Mouse (Mus musculus) embryonic facial prominence, embryonic 14.5 days (tissue): Measurements from ENCODE around the gene Cys1. TPM values are rescaled to one million over a fixed set of nuclear protein-coding genes. Genes with fewer than 3 reads are reported as not detected.
A peak's percentile ranks its signal among the peaks of the same experiment; 100 is the strongest.

Experiments used
- ATAC-seq: fragments of 200-750 bp; cut with Nextera tagmentation; 2 replicates; pipeline ENCODE4 v1.8.0; 2017; ENCODE audit warnings: low read depth, moderate number of reproducible peaks, moderate TSS enrichment
- DNase-seq: peaks from one replicate; pipeline ENCODE4 v3.0.0-alpha.2; 2015; ENCODE audit warnings: low spot score
- H3K27ac ChIP-seq: fragments of 300-500 bp; sonication (generic); replicated peaks from 2 replicates; pipeline ENCODE4 v1.5.1; 2014; ENCODE audit warnings: low read depth, mild to moderate bottlenecking, low read length, moderate library complexity
- H3K27me3 ChIP-seq: fragments of 300-500 bp; sonication (generic); replicated peaks from 2 replicates; pipeline ENCODE4 v1.6.1; 2014; ENCODE audit warnings: low read length; ENCODE audit not compliant: control insufficient read depth, insufficient read depth
- H3K36me3 ChIP-seq: fragments of 300-500 bp; sonication (generic); 2 replicates; pipeline ENCODE4 v1.6.1; 2014; ENCODE audit warnings: low read length, mixed read lengths; ENCODE audit not compliant: control insufficient read depth, insufficient read depth
- H3K4me1 ChIP-seq: fragments of 300-500 bp; sonication (generic); 2 replicates; pipeline ENCODE4 v1.6.1; 2014; ENCODE audit warnings: antibody characterized with exemption, low read length; ENCODE audit not compliant: control insufficient read depth, insufficient read depth
- H3K4me2 ChIP-seq: fragments of 300-500 bp; sonication (generic); 2 replicates; pipeline ENCODE4 v1.6.1; 2014; ENCODE audit warnings: low read depth, mild to moderate bottlenecking, low read length, moderate library complexity, mixed read lengths
- H3K4me3 ChIP-seq: fragments of 300-500 bp; sonication (generic); 2 replicates; pipeline ENCODE4 v1.5.1; 2014; ENCODE audit warnings: low read depth, mild to moderate bottlenecking, low read length
- H3K9ac ChIP-seq: fragments of 300-500 bp; sonication (generic); 2 replicates; pipeline ENCODE4 v1.6.1; 2014; ENCODE audit warnings: low read depth, mild to moderate bottlenecking, low read length, moderate library complexity, mixed read lengths
- H3K9me3 ChIP-seq: fragments of 300-500 bp; sonication (generic); 2 replicates; pipeline ENCODE4 v1.6.1; 2016; ENCODE audit warnings: low read length; ENCODE audit not compliant: control insufficient read depth
- WGBS: fragments of 180-500 bp; shearing (Covaris S2); extraction: QIAGEN DNeasy Blood & Tissue Kit; methylation state at CpG from one replicate; pipeline ENCODE4 v1.1.7; 2014; 5-methylcytosine and 5-hydroxymethylcytosine counted together
- polyA plus RNA-seq: library from polyadenylated mRNA; unstranded; fragments of >200 nt; fragmentation: Nextera tagmentation; extraction: Ambion mirVana; gene quantifications from 2 replicates; pipeline ENCODE4 v1.2.1, GENCODE M21; 2014

Cys1 gene
- polyA plus RNA-seq, 1 experiment from 2014 or later: 6.1 TPM

DNA sequence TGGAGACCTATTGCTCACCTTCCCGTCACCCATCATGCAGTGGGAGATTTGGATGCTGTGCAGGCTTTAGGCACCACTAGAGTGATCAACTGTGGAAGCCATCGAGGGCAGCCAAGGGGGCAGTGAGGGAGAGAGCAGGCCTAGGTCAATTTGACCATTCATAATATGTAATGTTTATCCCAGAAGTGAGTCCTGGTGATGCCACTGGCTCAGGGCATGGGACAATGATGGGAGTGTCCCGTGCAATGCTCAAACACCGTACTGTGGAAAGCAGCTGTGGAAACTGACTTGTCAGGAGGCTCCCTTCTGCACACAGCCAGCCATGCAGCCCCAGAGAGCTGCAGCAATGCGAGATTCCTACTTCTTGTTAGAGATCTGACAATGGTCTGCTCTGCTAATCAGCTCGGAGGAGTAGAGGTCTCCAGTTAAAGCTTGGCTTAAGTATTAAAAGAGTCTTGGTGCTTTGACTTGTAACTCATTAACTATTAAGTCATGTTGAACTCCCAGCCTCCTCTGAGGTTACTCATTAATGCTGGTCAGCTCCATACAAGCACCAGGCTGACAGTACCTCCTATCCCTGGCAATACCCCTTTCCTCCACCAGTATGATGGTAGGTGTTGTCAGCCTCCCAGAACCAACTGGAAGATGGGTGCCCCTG, 4.6 kb upstream of the Cys1 start:
- no peak for DNase-seq

DNA sequence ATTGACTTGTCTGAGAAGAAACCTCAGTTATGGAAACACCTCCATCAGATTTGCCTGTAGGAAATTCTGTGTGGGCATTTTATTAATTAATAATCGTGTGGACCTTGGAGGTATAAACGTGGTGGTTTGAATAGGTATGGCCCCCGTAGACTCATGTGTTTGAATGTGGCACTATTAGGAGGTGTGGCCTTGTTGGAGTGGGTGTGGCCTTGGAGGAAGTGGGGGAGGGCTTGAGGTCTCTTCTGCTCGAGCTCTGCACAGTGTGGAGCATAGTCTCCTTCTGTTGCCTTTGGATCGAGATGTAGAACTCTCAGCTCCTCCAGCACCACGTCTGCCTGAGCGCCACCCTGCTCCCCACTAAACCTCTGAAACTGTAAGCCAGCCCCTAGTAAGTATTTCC, 1.8 kb upstream of the Cys1 start:
- Histone ChIP-seq H3K4me3 (no peak overlapping the region), H3K9me3 (no peaks in the 10 kb centered on the region), H3K36me3 (no peaks in the 10 kb centered on the region), H3K27ac (no peak overlapping the region), H3K27me3 (peaks cover 11% of the 10 kb centered on the region), H3K4me1 (peaks cover 21% of the 10 kb centered on the region), H3K4me2 (no peak overlapping the region), H3K9ac (no peak overlapping the region)
- 72% methylated on average over 7 of the region's 7 CpGs for WGBS
- no peak for DNase-seq
- no peak for ATAC-seq

More for the DNA sequence above, 4.6 kb upstream of the Cys1 start:
- Histone ChIP-seq H3K4me3 (no peak overlapping the region), H3K27ac (no peak overlapping the region), H3K27me3 (peaks cover 11% of the 10 kb centered on the region), H3K4me1 (peaks cover 14% of the 10 kb centered on the region), H3K9ac (no peak overlapping the region), H3K4me2 (no peak overlapping the region), H3K9me3 (no peaks in the 10 kb centered on the region), H3K36me3 (no peaks in the 10 kb centered on the region)
- 88% methylated on average over 6 of the region's 6 CpGs for WGBS
- no peak for ATAC-seq

DNA sequence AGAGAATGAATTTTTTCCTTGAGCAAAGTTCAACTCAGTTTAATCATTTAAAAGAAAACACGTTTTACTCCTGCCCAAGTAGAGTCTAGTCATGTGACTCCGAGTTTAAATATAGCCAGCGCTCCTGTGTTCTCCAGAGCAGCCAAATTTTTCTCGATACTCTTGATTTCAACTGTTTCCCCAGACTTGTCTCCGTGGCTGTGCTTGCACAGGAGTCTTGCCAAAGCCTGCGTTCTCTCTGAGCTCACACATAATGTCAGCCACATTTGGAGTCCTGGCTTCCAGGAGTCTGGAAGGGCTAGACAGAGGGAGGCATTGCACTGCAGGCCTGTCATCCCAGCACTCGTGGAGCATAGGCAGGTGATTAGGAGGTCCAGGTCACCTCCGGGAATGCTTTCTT, 950 bp upstream of the Cys1 start:
- Histone ChIP-seq H3K4me2 (peak overlapping the region; percentile 93; the same call in 1 of the 2 replicates), H3K4me3 (no peak overlapping the region), H3K27ac (peak overlapping the region; percentile 65), H3K27me3 (peaks cover 11% of the 10 kb centered on the region), H3K4me1 (peaks cover 21% of the 10 kb centered on the region), H3K9me3 (no peaks in the 10 kb centered on the region), H3K9ac (no peak overlapping the region), H3K36me3 (no peaks in the 10 kb centered on the region)
- ATAC-seq: peak; percentile 69
- 31% methylated on average over 8 of the region's 8 CpGs for WGBS
- peak; percentile 90 for DNase-seq

DNA sequence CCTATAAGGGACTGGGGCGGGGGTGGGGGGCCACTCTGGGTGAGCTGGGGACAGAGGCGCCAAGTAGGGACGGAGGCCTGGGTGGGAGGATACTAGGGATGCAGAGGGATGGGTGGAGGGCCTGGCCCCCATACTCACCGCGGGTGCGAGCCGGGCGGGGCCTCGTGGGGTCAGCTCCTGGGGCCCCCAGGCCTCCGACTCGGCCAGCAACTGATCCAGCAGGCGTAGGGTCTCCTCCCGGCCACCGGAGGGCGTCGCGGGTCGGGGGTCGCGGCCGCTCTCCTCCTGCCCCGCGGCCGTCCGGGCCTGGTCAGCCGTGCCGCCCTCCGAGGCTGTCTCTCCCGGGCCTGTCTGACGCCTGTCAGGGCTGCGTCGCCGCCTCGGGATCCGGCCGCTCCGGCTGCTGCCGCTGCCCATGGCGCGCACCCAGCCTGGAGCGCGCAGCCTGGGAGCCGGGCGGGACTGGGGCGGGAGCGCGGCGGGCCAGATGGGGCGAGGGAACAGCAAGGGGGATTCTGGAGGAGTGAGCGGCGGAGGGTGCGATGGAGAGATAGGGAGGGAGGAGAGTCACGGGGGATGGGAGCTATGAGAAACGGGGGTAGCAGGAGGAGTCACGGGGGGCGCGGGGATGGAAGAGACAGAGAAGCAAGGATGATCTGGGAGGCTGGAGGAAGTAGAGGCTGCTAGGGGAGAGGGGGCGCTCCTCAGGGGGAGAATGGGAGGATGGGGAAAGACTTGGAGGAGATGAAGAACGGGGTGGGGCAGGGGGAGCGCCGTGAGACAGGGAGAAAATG, 924 bp downstream of the Cys1 start:
- H3K36me3 ChIP-seq: no peaks in the 10 kb centered on the region
- peak overlapping the region; percentile 93 for H3K4me2 ChIP-seq
- H3K9me3 ChIP-seq: no peaks in the 10 kb centered on the region
- H3K9ac ChIP-seq: peak overlapping the region; percentile 80
- peak; percentile 70 for ATAC-seq
- 1% methylated on average over 36 of the region's 61 CpGs for WGBS
- peak overlapping the region; percentile 64 for H3K4me3 ChIP-seq
- peaks cover 11% of the 10 kb centered on the region for H3K27me3 ChIP-seq
- peaks cover 21% of the 10 kb centered on the region for H3K4me1 ChIP-seq
- peak; percentile 26 for DNase-seq
- H3K27ac ChIP-seq: peak overlapping the region; percentile 71

DNA sequence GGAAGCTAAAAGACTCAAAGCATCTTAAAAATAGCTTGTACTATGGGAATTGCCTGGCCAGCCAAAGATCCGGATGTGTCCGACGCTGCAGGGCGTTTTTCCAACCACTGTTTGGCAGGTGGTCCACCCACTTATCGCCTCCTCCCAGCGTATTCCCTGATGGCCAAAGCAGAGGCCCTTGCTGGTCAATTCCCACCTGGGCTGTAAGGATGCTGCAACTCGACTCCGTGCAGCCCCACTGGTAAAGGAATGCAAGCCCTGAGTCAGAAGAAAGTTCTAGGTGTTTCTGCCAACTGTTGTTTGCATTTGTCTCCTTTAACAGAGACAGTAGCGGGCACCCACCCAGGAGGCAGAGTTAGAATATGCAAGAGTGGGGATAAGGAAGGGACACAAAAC, 1.5 kb downstream of the Cys1 start:
- H3K27ac ChIP-seq: peak overlapping the region; percentile 71; the same call in 1 of the 2 replicates
- H3K36me3 ChIP-seq: no peaks in the 10 kb centered on the region
- ATAC-seq: no peak
- peaks cover 11% of the 10 kb centered on the region for H3K27me3 ChIP-seq
- peaks cover 21% of the 10 kb centered on the region for H3K4me1 ChIP-seq
- H3K9me3 ChIP-seq: no peaks in the 10 kb centered on the region
- peak overlapping the region; percentile 64 for H3K4me3 ChIP-seq
- H3K9ac ChIP-seq: peak overlapping the region; percentile 80
- 6% methylated on average over 8 of the region's 9 CpGs for WGBS
- peak overlapping the region; percentile 93 for H3K4me2 ChIP-seq
- DNase-seq: peak; percentile 31

DNA sequence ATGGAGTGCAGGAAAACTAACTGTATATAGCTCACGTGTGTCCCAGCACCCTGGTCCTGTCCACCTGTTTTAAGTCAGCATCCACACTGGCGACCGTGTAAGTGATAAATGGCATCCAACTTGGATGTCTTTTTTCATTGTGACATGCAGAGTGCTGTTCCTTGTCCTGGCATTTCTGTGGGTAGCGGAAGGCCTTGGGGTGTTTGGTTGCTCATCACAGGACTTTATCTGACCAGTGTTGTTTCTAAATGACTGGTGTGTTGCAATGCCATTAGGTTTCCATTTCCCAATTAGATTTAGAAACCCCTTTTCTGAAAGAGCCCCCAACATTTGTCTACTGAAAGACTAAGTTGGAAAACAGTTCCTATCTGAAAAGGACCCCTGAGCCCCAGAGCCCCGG, 19.5 kb downstream of the Cys1 start:
- no peak overlapping the region for H3K4me2 ChIP-seq
- no peak for DNase-seq
- H3K9me3 ChIP-seq: no peaks in the 10 kb centered on the region
- no peaks in the 10 kb centered on the region for H3K27me3 ChIP-seq
- no peaks in the 10 kb centered on the region for H3K4me1 ChIP-seq
- H3K36me3 ChIP-seq: peaks cover 47% of the 10 kb centered on the region
- no peak overlapping the region for H3K9ac ChIP-seq
- 81% methylated on average over 5 of the region's 5 CpGs for WGBS
- no peak overlapping the region for H3K4me3 ChIP-seq
- ATAC-seq: no peak
- H3K27ac ChIP-seq: no peak overlapping the region

DNA sequence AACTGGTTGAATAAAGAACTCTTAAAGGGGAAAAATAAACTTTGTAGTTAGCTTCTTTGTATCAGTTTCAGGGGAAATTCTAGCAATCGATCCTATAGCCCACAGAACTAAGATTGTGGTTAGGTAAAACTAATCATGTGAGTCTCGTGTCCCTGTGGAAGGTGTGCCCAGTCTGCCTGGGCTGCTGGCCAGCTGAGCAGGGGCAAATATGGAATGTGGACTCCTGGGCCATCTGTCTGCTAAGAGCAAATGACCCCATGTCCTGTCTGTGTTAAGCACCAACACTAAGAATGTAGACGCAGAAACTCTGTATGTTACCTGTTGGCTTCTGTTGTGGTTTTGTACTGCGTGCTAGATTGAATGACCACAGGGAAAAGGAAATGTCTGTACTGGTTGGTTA, 20.5 kb downstream of the Cys1 start:
- H3K27ac ChIP-seq: no peak overlapping the region
- WGBS: 62% methylated on average over 4 of the region's 4 CpGs
- ATAC-seq: no peak

DNA sequence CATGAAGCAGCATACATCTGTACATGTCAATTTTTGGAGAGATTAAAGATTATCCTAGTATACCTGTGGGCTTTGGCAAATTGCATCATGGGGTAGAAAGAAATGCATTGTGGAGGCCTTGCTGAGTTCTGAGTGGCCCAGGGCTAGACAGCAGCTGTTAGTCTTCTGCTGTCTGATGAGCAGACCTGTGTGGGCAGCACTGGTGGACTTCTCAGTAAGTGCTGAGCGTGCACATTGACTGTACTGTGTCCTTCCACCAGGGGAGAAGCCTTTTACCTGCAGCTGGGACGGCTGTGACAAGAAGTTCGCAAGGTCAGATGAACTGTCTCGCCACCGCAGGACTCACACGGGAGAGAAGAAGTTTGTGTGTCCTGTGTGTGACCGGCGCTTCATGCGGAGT, 21.7 kb downstream of the Cys1 start:
- Histone ChIP-seq H3K4me1 (no peaks in the 10 kb centered on the region; the same call in 1 of the 2 replicates), H3K27ac (no peak overlapping the region), H3K4me2 (no peak overlapping the region), H3K9ac (no peak overlapping the region), H3K27me3 (no peaks in the 10 kb centered on the region), H3K36me3 (peaks cover 67% of the 10 kb centered on the region), H3K9me3 (no peaks in the 10 kb centered on the region), H3K4me3 (no peak overlapping the region)
- no peak for ATAC-seq
- DNase-seq: no peak
- 90% methylated on average over 9 of the region's 9 CpGs for WGBS

More for the DNA sequence above, 20.5 kb downstream of the Cys1 start:
- Histone ChIP-seq H3K9me3 (no peaks in the 10 kb centered on the region), H3K9ac (no peak overlapping the region), H3K4me2 (no peak overlapping the region), H3K36me3 (peaks cover 56% of the 10 kb centered on the region), H3K27me3 (no peaks in the 10 kb centered on the region), H3K4me3 (no peak overlapping the region), H3K4me1 (no peaks in the 10 kb centered on the region; the same call in 1 of the 2 replicates)
- DNase-seq: no peak
